Mouse (Mus musculus) inflammation-experienced regulatory T-cells, adult 6 months (primary cell): ENCODE data around the gene Tmtc1. TPM values are rescaled to one million over a fixed set of nuclear protein-coding genes. Genes with fewer than 3 reads are reported as not detected.

Experiments used
- ATAC-seq: one replicate; pipeline ENCODE4 v1.8.0; 2017
- polyA plus RNA-seq, 3 experiments: library from polyadenylated mRNA; unstranded; fragments of 100-300 nt; shearing (Covaris generic); gene quantifications; one replicate each; pipeline ENCODE4 v1.2.1; 2017

Gene Tmtc1
- polyA plus RNA-seq, 3 experiments from 2014 or later: 0.04 to 0.07 TPM; not detected in 1

GRCm38 (mm10) chr6:148305191-148305590, 139.0 kb downstream of the Tmtc1 start:
- no peak for ATAC-seq

- no peak for ATAC-seq
These were observed 141.9 kb downstream of the Tmtc1 start for GRCm38 (mm10) chr6:148302261-148302660.

DNA sequence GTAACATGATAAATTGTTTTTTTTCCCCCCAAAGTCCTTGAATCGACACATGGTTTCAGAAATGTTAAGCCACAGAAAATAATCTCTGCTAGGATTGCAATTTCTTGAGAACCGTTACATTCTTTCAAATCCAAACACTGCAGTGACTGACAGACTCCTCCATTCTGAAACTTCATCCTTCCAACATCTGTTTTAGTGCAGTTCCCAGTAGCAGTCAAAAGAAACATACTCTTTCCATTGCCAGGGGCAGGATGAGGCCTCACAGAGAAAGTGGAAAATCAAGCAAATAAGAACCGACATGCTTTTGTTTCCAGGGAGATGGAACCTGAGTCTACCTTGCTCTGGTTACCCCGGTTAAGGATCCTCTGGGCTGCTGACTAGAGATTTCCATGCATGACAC, 147.1 kb downstream of the Tmtc1 start:
- no peak for ATAC-seq

- ATAC-seq: no peak
These were observed 147.8 kb downstream of the Tmtc1 start for GRCm38 (mm10) chr6:148296418-148296817.

DNA sequence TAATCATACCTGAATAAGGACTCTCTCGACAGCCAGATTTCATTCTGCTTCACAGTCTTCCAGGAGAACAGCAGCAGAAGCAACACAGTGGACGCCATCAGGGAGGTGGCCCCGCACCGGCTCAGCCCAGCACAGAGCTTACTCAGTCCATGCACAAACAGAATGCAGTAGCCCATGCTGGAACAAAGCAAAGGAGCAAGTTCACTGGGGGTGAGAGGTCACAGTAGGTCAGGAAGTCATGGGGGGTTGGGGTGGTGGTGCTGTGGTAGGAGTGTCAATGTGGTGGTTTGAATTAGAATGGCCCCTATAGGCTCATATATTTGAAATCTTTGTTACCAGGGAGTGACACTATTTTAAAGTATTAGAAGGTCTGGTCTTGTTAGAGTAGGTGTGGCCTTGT, 149.7 kb downstream of the Tmtc1 start:
- ATAC-seq: no peak

DNA sequence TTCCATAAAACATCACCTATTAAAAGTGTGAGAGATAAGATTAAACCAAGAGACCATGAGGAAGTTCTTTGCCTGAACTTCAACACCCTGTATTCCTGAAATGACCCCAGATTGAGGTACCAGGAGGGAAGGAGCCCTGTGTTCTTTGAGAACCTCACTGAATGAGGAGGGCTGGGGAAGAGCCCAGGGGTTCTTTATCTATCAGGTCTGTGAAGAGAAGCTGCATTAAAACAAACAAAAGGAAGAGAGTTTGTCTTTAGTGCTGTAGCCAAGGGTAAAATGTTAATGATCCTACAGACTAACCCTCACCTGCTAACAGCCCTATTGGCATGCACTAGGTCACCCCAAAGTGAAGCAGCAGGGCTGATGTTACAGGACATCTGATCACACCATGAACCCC, 153.3 kb downstream of the Tmtc1 start:
- ATAC-seq: no peak

GRCm38 (mm10) chr6:148283224-148283881, 160.8 kb downstream of the Tmtc1 start:
- ATAC-seq: no peak

DNA sequence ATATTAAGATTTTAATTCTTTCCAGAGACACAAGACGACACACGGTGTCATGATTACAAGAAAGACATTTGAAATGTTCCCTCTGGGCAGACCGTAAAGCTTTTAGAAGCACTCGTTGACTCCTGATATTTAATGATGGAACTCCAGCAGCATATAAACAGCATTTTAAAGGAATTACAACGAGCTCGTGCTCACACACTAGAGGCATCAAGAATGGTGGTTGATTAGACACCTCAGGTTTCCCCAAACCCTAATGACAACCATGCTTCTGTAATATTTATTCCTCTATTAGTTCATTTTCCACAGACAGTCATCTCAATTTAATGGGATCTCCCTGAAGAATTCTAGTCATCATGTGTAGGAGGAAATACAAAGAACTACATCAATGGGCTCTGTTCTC, 164.9 kb downstream of the Tmtc1 start:
- ATAC-seq: no peak

DNA sequence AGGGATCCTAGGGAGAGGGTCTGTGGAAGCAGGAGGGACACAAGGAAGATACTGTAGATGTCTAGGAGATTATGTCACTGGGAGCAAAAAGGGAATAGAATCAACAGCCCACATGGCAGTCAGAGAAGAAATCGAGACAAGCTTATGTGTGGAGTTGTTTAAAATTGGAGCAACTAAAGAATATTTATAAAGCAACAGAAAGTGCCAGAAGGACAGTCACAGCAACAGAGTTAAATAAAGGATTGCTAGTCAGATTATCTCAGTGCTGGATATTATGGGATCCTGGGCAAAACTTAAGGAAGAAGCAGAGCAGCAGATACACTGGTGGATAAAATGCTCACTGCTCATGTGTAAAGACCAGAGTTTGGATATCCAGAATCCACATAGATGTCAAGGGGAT, 167.8 kb downstream of the Tmtc1 start:
- ATAC-seq: no peak

- ATAC-seq: no peak
These were observed 169.1 kb downstream of the Tmtc1 start for GRCm38 (mm10) chr6:148275046-148275445.

DNA sequence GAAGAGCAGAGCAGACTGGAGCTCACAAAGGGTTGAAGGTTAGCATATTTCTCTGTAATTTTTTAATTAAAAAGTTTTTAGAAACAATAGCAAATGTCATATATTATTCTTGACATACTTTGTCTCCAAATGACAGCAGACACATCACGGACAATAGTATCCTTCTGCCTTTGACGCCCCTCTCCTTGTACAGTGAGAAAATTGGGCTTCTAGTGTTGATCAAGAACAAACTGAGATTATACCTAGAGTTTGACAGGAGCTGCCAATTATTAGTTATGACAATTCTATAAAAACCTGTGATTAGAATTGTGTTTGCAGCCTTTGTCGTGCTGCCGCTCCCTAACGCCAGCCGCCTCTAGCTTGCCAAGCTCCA, 183.5 kb downstream of the Tmtc1 start:
- no peak for ATAC-seq

GRCm38 (mm10) chr6:148259979-148260728, 184.0 kb downstream of the Tmtc1 start:
- no peak for ATAC-seq

DNA sequence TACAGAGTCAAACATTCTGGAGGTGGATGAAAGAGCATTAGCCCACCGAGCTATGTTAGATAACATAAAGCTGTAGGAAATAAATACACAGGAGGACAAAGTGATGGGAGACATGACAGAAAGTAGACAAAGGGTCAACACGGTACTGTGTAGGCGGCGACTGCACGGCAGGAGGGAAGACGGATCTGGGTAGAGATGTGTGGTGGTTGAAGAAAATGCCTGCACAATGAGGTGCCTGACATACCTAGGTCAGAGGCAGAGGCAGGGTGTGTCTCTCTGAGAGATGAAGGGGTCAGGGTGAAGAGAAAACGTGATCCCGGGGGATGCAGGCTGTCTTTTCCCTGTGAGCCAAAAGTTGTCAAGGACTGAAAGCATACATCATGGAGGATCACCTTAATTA, 185.1 kb downstream of the Tmtc1 start:
- no peak for ATAC-seq

DNA sequence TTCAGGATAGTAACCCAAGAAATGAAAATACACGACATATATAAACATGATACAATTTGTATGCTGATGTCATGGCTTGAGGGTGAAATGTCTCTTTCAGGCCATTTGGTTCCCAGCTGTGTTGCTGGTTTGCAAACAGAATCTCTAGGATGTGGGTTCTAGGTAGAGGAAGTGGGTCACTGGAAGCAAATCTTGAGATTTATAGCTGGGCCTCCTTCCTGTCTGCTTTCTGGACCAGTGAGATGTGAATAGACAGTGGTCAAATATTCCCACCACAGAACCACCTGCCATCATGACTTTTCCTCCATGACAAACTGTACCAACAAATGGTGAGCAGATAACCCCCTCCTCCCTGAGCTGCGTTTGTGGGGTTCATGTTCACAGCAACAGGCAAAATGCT, 186.4 kb downstream of the Tmtc1 start:
- no peak for ATAC-seq

GRCm38 (mm10) chr6:148256109-148256508, 188.1 kb downstream of the Tmtc1 start:
- no peak for ATAC-seq

GRCm38 (mm10) chr6:148255395-148256053, 188.7 kb downstream of the Tmtc1 start:
- ATAC-seq: no peak

DNA sequence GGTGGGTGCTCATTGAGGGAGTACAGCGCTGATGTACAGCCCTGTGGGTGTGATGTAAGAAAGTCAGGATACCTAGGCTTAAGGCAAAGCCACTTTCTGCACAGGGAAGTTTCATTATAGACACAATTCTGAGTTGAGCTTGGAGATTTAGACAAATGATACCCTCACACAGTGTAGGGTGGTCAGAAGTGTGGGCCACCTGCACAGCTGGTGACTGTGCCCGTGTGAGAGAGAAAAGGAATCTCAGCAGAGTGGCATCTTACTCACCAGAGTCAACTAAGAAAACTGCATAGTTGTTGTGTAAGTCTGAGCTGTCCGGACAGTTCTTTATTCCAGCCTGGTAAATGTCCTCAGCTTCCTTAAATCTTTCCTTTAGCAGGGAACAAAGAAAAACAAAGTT, 195.0 kb downstream of the Tmtc1 start:
- ATAC-seq: no peak

GRCm38 (mm10) chr6:148248625-148249024, 195.6 kb downstream of the Tmtc1 start:
- ATAC-seq: no peak

DNA sequence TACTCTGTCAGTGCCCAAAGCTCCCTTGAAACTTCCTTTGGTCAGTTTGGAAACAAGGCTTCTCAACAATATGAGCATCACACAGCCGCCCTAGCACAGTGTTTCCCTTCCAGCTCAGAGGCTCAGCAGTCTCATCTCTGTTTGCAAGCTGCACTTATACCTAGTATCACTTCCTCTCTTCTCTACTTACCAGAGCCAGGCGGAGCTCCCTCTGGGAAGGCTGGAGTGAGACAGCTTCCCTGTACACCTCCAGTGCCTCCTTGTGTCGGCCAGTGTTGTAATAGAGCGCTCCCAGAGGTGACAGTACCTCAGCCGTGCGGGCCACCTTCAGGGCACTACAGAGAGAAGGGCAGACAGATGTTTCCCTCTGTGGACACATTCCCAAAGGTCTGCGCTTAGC, 197.6 kb downstream of the Tmtc1 start:
- no peak for ATAC-seq

DNA sequence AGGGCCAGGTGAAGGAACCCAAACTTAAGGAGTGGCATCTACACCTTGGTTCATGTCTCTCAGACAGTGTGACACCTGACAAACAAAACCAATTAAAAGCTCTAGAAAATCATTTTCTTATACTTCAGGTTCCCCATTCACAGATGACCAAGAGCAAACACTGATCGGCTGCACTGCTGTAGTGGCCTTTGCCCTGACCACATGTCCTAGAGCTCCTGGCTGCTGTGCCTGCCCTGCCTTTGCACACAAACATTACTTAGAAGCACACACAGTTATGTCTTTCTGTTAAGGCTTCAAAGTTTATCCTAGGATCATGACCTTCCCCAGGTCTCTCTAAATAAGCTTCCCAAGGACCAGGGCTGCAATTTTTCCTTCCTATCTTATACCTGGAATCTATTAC, 199.4 kb downstream of the Tmtc1 start:
- no peak for ATAC-seq

GRCm38 (mm10) chr6:148242304-148242703, 201.9 kb downstream of the Tmtc1 start:
- no peak for ATAC-seq

DNA sequence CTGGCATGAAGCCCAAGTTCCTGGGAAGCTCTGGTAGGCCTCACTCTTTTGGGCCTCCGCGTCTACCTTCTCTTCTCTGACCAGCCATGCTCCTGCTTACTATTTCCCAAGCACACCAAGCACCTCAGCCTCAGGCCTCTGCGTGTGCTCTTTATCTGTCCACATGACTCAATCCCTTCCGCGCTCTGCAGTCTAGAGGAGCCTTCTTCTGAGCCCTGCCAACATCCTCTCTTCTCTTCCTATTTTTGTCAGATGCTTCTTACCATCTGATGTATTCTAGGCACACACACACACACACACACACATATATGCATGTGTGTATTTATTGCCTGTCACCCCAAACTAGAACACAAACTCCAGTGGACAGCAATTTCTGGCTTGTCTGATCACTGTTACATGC, 202.5 kb downstream of the Tmtc1 start:
- no peak for ATAC-seq

GRCm38 (mm10) chr6:148239311-148239710, 204.9 kb downstream of the Tmtc1 start:
- no peak for ATAC-seq

GRCm38 (mm10) chr6:148237453-148237852, 206.7 kb downstream of the Tmtc1 start:
- no peak for ATAC-seq
